Mouse (Mus musculus) cerebellum, adult 9-11 months (tissue): ENCODE data around the gene Cdk6.
"Not testable (repeated sequence)": the region's sequence is repeated elsewhere in the genome, so short reads cannot be mapped to it uniquely, and the experiment has no call there.

ENCODE experiments used
- DNase-seq: peaks from one replicate; pipeline ENCODE4 v3.0.0; 2022

Gene Cdk6

GRCm38 (mm10) chr5:3345540-3345939, 4.3 kb downstream of the Cdk6 start:
- DNase-seq, result not testable (repeated sequence)

DNA sequence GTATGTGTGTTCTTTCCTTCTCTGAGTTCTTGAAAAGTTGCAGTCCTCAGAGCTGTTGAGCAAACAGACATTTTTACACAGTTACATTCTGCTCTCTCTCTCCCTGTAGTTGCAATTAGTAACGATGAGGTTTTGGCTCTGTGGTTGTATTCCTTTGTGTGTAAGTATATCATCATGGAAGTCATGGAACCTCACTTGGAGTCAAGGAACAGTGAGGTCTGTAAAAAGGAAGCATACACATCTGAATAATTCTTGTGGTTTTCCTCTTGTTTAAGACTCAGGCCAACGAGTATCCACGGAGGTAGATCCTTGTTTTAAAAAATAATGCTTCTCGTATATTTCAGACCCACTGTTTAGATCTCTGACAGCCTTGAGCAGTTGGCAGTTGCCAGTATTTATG, 8.1 kb downstream of the Cdk6 start:
- DNase-seq, result not testable (repeated sequence)

DNA sequence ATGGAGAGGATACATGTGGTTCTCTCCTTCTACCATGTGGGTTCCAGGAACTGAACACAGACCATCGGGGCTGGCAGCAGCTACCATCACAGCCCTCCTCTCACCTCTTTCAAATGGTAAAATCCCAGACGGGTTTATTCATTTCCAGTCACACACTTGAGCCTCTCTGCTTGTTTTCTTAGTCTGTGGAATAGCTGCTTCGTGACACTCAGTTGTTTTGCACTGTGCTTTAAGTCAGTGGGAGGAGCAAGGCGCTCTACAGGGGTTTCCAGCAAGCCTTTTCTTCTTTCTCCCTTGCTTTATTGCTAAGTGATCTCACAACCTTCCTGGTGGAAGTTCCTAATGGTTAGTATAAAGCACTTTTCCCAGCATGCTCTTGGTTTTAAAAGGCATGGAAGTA, 10.6 kb downstream of the Cdk6 start:
- DNase-seq, result not testable (repeated sequence)

GRCm38 (mm10) chr5:3352314-3352713, 11.0 kb downstream of the Cdk6 start:
- no peak for DNase-seq

- DNase-seq, result no peak
These were observed 11.5 kb downstream of the Cdk6 start for GRCm38 (mm10) chr5:3352827-3353226.

DNA sequence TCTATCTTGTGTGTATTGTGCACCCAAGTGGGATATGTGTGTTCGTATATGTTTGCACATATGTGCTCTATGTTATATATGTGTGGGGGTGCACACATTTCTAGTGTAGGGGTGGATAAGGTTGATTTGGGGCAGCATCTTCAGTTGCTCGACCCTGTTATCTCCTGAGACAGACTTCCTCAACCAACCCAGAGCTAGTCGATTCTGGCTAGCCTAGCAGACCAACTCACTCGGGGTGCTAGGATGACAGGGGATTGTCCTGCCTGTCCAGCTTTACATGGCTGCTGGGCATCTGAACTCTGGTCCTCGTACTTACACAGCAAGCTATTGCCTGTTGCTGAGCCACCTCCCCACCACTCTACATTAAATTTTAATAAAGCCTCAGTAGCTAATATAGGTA, 13.0 kb downstream of the Cdk6 start:
- no peak for DNase-seq

DNA sequence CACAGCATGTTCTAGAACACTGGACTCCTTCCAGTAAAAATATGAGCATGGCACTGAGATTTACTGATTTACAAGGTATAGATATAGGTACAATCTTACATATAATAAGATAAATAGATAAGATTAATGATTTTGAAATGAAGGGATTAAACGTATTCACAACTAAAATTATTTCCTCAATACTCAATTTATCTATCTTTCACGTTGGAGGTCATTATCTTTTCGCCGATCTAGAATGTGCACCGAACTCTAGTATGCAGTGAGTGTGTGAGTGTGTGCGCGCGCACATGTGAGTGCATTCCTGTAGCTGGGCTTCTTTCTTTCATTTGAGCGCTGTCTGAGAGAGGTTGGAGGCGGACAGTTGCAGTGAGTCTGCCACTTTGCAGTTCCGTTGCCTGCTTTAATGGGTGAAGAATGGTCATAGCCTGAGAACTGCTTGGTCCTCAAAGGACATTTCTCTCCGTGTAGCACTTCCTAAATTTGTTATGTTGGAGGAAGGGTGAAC, 13.8 kb downstream of the Cdk6 start:
- no peak for DNase-seq

DNA sequence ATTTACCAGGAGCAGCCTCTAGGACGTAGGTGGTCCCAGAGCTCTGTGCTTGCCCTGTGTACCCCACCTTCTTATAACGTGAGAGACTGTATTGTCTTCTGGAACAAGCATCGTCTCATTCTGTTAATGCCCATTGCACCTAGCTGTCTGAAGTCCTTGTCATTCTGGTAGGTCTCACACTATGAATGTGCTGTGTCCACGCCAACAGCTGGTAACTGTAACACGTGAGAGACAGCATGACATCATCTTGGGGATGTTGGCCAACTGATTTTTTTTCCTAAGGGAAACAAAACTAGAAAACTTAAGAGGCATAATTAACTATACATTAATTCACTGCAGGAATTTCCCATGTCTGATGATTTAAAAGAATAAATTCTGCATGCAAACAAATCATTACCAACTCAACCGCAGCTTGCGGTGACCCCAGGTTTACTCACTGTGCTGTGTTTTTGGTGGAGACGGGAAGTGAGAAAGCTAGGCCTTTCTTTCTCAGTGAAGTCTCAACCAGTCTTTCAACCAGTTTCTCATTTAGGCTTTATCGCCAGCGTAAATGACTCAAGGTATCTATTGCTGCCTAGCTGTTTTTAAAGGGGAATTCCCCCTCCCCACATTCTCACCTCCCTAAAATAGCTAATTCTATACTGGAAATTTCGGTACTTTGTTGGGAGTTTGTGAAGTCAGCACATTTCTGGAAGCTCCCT, 14.4 kb downstream of the Cdk6 start:
- DNase-seq, result no peak

DNA sequence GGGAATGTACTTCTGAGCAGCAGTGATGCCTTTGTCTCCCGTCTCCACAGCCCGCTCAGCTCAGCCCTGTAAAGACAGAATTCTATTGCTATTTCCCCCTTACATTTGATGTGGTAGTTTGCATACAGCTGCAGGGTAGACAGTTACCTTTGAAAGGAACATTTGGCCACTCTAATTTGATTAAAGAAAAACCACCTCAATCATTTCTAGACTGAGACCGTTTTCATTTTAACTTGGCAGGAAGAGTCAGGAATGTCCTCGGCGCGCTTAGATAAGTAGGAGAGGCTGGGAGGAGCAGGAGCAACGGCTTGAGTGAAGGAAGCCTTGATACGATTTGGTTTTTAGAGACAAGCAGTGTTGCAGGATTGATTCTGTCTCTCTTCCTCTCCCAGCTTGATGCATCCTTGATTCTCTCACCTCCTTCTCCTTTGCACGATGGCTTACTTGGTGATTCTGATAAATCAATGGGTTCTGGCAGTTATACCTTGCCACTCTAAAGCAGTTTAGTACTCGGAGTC, 15.0 kb downstream of the Cdk6 start:
- no peak for DNase-seq

DNA sequence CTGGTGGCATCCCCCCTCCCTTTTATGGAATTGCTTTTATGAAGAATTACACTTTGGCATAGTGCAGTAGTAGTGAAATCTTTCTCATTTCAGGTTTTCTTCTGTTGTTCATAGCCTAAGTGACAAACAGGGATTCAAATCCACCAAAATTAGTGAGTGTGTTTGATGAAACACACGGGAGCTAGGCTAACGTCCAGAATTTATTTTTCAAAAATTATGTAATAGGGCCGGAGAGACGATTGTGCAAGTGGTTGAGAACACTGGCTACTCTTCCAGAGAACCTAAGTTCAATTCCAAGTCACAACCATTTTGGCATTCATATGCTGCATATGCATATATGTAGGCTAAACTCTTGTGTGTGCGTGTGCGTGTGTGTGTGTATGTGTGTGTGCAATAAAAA, 16.2 kb downstream of the Cdk6 start:
- DNase-seq, result no peak

- no peak for DNase-seq
These were observed 17.6 kb downstream of the Cdk6 start for GRCm38 (mm10) chr5:3358687-3359520.

GRCm38 (mm10) chr5:3359914-3360313, 18.6 kb downstream of the Cdk6 start:
- DNase-seq, result no peak

DNA sequence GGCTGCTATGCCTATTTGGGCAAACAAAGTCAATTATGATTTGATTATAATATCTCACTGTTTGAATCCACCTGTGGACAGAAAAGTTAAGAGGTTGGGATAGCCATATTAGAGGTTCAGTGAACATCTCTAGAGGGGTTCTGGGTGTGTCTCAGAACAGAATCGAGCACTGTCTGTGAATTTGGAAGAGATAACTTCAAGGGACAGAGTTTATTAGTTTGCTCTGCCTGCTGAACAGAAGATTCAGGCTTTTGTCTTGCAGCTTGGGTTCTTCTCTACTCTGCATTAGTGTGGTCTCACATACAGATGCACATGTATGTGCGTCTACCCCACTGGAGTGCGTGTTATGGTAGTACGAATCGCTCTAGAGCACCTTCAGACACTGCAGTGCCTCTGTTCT, 20.0 kb downstream of the Cdk6 start:
- no peak for DNase-seq

- DNase-seq, result no peak
These were observed 20.8 kb downstream of the Cdk6 start for GRCm38 (mm10) chr5:3362111-3362510.

GRCm38 (mm10) chr5:3363036-3363983, 22.0 kb downstream of the Cdk6 start:
- no peak for DNase-seq

DNA sequence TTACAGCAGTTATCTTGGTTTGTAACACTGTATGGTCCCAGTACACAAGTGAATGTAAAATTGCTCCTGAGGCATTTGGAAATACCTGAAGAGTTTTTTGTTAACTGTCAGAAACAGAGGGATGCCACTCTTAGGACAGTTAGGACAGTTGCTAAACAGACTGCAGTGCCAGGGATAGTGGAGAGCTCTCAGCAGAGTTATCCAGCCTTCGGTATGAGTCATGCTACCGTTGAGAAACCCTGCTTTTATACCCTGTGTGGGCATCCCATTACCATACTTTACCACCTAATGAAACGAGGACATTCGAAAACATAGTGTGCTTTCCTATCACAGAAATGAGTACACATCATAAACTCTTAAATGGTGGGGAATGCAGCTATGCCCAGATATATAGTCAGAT, 25.8 kb downstream of the Cdk6 start:
- DNase-seq, result no peak

GRCm38 (mm10) chr5:3369317-3369716, 28.0 kb downstream of the Cdk6 start:
- DNase-seq, result no peak

- DNase-seq, result no peak
These were observed 29.9 kb downstream of the Cdk6 start for GRCm38 (mm10) chr5:3371212-3371611.

DNA sequence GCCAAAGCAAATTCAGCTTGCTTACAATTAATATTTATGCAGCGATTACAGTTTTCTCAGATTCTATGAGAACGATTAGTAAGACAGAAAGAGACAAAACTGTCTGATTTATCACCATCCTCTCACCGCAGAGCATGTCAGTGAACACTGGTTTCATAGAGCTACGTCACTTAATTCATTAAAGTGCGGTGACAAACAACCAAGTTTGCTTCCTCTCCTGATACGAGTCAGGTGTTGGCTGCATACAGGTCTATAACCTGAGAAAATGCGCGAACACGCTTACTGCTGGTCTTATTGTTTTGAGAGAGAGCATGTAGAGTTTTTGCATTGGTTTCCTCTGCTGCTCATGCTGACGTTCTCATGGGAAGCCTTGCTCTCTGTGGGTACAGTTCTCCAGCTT, 31.9 kb downstream of the Cdk6 start:
- no peak for DNase-seq

- no peak for DNase-seq
These were observed 33.5 kb downstream of the Cdk6 start for GRCm38 (mm10) chr5:3374763-3375162.

GRCm38 (mm10) chr5:3376167-3376566, 34.9 kb downstream of the Cdk6 start:
- DNase-seq, result no peak

GRCm38 (mm10) chr5:3379252-3379651, 38.0 kb downstream of the Cdk6 start:
- no peak for DNase-seq

DNA sequence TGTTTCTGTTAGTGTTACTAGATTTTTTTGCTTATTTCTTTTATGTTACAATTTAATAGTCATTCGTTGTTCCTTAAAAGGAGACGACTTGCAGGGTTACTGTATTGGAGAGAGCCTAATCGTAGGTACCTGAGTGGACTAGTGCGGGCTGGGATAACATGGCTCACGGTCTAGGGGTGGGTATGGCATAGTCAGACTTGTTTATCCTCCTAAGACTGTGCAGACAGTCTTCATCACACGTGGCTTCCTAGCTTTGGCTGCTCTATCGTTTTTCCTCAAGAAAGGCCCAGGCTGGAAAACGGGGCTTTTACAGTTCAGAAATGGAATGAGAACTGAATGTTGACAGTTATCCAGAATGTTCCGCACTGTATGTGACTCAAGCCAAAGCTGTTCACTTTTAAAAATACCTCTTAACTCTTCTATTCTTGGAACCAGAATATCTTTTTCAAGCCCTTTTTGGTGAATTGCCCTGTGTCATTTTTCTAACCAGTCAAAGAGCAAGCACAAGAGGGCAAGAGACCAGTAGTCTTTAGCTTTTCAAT, 39.5 kb downstream of the Cdk6 start:
- no peak for DNase-seq
